Mouse (Mus musculus) adrenal gland, postnatal 36 days (tissue): ENCODE measurements around the gene Fscn2. TPM values are rescaled to one million over a fixed set of nuclear protein-coding genes. Genes with fewer than 3 reads are reported as not detected.
"Not testable (repeated sequence)": the region's sequence is repeated elsewhere in the genome, so short reads cannot be mapped to it uniquely, and the experiment has no call there.

Experiments used
- DNase-seq, 2 experiments: peaks; one replicate each; pipeline ENCODE4 v3.0.0; 2021; ENCODE audit warnings: mixed read lengths in 1 of 2
- microRNA-seq: library from miRNA; unstranded; fragments of <30 nt; microRNA quantifications from one replicate; pipeline ENCODE4 v1.2.0, GENCODE M21; 2021
- total RNA-seq, 2 experiments: library from RNA; stranded (reverse); gene quantifications; 2 replicates each; pipeline ENCODE4 v1.2.3; 2021

The Fscn2 gene
- total RNA-seq, 2 experiments from 2014 or later = 0.59 TPM; not detected in 1

DNA sequence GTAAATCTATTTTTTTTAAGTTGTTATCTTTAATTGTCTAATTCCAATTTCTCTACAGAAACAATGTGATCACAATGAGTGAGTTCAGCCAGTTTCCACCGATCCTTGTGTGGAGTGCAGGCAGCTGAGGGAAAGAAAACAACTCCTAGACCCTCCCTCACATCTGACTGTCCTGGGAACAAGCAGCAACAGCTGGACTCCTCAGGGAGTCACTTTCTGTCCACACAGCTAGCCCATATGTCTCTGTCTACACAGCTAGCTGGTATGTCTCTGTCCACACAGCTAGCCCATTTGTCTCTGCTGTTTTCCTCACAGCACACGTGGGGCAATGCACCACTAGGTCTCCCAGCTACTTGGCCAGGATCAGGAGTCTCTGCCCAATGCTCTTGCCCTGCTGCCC lies 36.3 kb downstream of the Fscn2 start:
- DNase-seq = no peak

DNA sequence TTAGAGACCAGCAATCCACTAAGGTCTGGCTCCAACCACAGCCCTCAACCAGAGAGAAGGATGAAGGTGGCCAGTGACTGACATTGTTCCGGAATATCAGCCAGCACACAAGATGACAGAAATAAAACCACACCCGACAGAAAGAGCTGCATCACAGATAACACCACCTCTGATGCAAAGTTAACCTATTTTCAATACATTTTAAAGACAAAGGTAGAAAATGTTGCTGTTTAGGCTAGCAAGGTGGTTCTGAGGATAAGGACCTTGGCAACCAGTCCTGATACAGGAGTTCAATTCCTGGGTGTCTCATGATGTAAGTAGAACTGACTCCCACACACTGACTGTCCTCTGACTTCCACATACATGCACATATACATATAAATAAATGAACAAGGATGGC lies 38.0 kb downstream of the Fscn2 start:
- no peak for DNase-seq

DNA sequence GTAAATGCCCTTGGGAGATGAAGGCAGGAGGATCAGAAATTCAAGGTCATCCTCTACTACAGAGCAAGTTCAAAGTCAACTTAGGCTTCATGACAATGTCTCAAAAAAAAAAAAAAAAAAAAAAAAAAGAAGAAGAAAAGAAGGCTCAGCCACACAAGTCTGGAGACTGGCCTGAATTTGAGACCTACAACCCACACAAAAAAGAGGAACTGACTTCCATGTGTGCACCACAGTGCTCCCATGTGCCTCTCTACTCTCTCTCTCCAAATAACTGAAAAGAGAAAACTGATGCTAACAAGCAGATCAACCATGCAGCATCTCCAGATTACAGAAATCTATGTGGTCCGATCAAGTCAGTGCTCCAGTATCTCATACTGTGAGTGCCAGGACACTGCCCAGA lies 43.5 kb downstream of the Fscn2 start:
- no peak for DNase-seq

DNA sequence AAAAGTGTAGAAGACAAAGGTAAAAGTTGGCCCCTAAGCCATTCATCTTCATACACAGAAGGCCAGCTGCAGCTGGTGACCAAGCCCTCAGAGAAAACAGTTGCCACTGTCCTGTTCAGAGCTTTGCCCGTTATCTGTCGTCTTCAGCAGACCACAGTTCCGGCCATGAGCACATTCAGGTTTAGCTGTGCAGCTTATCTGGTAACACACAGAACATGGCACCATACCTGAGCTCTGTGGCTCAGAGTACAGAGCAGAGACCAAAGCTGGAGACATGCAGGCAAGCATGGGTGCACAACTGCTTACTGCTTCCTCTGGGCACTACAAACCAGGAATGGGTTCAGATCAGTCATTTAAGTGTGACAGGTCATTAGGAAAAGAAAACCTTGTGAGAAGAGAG lies 44.5 kb downstream of the Fscn2 start:
- DNase-seq = no peak

DNA sequence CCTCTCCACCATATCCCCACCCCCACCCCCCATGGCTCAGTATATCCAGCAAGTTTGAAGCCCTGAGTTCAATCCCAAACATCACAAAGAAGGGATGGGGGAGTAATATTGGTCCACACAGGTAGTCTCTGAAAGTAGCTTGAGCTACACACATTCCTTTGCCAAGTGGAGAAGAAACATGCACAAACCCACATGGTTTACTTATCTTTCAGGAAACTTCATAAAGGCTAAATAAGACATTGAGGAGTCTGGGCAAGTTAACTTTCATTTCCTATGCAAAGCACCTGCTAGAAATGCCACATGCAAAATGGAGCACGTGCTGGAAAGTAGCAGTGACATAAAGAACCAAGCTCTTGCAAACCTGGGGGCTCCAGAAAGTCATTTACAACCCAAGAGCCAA lies 45.1 kb downstream of the Fscn2 start:
- no peak for DNase-seq

DNA sequence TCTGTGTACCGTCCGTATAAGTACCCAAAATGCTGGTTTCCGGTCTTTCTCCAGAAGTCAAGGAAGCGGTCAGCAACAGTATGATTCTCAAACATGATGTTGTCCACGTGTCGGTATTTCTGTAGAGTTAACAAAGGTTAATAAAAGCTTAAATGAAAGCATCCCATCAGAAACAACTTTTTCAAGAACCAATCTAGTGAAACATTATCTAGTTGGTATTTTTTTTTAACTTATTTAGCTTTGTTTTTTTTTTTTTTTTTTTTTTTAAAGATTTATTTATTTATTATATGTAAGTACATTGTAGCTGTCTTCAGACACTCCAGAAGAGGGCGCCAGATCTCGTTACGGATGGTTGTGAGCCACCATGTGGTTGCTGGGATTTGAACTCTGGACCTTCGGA lies 52.3 kb downstream of the Fscn2 start:
- DNase-seq = not testable (repeated sequence)

Small RNAs within 50 kb of the gene (microRNA-seq; reads per million reads assigned to microRNA genes)
- gene Gm23419 (not detected), gene Mir6935 (not detected)

Other genes starting within 250 kb of the Fscn2 start
- gene Slc38a10, start 210.2 kb upstream of the Fscn2 start, total RNA-seq = 100 to 1,000 TPM; 156 to 163 TPM
- 10 to 100 TPM; 17.5 TPM for gene Bahcc1, start 128.6 kb upstream of the Fscn2 start, total RNA-seq
- 1,000 to 10,000 TPM; 1,356 to 1,461 TPM for gene Actg1, start 13.0 kb upstream of the Fscn2 start, total RNA-seq
- gene Faap100, start 17.2 kb downstream of the Fscn2 start, total RNA-seq = 10 to 100 TPM; 21.3 to 32.1 TPM
- gene Nploc4, start 76.2 kb downstream of the Fscn2 start, total RNA-seq = 100 to 1,000 TPM in 1 of 2 experiments, 10 to 100 TPM in 1; 86.2 to 101 TPM
- 1 to 10 TPM in 1 of 2 experiments, not detected in 1; 2.6 TPM for gene Tspan10, start 81.1 kb downstream of the Fscn2 start, total RNA-seq
- gene Pde6g, start 92.0 kb downstream of the Fscn2 start, total RNA-seq = under 1 TPM; 0.53 to 0.66 TPM
- gene Oxld1, start 96.5 kb downstream of the Fscn2 start, total RNA-seq = 10 to 100 TPM; 28.0 to 41.4 TPM
- 10 to 100 TPM; 24.7 to 33.3 TPM for gene Ccdc137, start 96.6 kb downstream of the Fscn2 start, total RNA-seq
- gene Arl16, start 106.1 kb downstream of the Fscn2 start, total RNA-seq = 10 to 100 TPM; 18.4 to 22.3 TPM
- 100 to 1,000 TPM; 110 to 111 TPM for gene Mrpl12, start 123.1 kb downstream of the Fscn2 start, total RNA-seq
- 100 to 1,000 TPM; 105 to 115 TPM for gene Slc25a10, start 130.3 kb downstream of the Fscn2 start, total RNA-seq
- gene Gcgr, start 169.2 kb downstream of the Fscn2 start, total RNA-seq = 1 to 10 TPM in 1 of 2 experiments, under 1 TPM in 1; 0.86 to 1.9 TPM
- gene Mcrip1, start 188.2 kb downstream of the Fscn2 start, total RNA-seq = 10 to 100 TPM; 58.0 to 73.4 TPM
- gene Ppp1r27, start 189.6 kb downstream of the Fscn2 start, total RNA-seq = 1 to 10 TPM in 1 of 2 experiments, under 1 TPM in 1; 0.56 to 1.3 TPM
- 100 to 1,000 TPM; 490 to 574 TPM for gene P4hb, start 211.7 kb downstream of the Fscn2 start, total RNA-seq
- gene Arhgdia, start 220.1 kb downstream of the Fscn2 start, total RNA-seq = 100 to 1,000 TPM; 348 to 361 TPM
- gene Alyref, start 236.8 kb downstream of the Fscn2 start, total RNA-seq = 10 to 100 TPM; 97.0 to 99.2 TPM
- gene Anapc11, start 236.9 kb downstream of the Fscn2 start, total RNA-seq = 100 to 1,000 TPM in 1 of 2 experiments, 10 to 100 TPM in 1; 86.0 to 102 TPM
- gene Npb, start 246.9 kb downstream of the Fscn2 start, total RNA-seq = 1 to 10 TPM in 1 of 2 experiments, not detected in 1; 1.6 TPM